Mouse (Mus musculus) liver, adult (tissue): ENCODE data around the gene Prkag1.

Experiments used
- GATA4 ChIP-seq: IDR thresholded peaks from 2 replicates; pipeline ENCODE4 v1.6.1; 2014; ENCODE audit warnings: mild to moderate bottlenecking, low read length; ENCODE audit not compliant: insufficient replicate concordance

Gene Prkag1

GRCm38 (mm10) chr15:98812741-98813424 lies 18.4 kb downstream of the Prkag1 start:
- no peak for TF ChIP-seq GATA4

GRCm38 (mm10) chr15:98809390-98809789 lies 21.9 kb downstream of the Prkag1 start, which contains the start of gene Ddn:
Ddn (minus strand) TSS chr15:98809490.
- no peak for TF ChIP-seq GATA4

- no peak for TF ChIP-seq GATA4
Observed at GRCm38 (mm10) chr15:98808651-98809134, 22.6 kb downstream of the Prkag1 start.

DNA sequence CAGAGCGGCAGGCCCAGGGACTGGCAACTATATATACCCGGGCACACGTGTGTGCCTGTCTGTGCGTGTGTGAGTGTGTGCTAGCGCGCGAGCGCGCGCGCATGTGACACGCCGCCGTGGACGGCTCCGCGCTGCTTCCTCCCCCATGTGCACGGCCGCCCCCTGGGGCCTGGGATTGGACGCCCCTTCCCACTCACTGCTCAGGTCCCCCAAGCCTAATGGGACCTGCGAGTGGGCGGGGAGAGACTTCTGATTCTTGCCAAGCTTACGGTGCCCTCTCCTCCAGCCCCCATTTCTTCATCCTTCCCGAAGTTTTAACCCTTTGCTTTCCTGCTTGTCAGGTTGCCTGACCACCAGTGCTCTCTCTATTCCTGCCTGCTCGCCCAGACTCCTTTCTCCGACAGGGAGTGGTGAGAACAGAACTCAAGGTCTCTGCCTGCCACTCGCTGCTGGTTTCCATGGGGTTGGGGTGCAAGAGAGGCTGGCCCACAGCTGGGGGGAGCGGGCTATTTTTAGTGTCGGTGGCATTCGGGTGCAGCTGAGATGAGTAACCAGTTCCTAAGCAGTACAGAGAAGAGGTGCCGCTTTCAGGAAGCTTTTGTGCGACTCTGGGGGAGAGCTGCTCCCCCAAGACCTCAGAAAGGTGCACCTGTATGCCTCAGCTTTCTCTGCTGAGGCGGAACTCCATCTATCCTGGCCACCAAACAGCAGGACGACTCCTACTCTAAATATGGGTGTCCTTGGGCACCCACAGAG lies 23.2 kb downstream of the Prkag1 start:
- TF ChIP-seq GATA4 = no peak

DNA sequence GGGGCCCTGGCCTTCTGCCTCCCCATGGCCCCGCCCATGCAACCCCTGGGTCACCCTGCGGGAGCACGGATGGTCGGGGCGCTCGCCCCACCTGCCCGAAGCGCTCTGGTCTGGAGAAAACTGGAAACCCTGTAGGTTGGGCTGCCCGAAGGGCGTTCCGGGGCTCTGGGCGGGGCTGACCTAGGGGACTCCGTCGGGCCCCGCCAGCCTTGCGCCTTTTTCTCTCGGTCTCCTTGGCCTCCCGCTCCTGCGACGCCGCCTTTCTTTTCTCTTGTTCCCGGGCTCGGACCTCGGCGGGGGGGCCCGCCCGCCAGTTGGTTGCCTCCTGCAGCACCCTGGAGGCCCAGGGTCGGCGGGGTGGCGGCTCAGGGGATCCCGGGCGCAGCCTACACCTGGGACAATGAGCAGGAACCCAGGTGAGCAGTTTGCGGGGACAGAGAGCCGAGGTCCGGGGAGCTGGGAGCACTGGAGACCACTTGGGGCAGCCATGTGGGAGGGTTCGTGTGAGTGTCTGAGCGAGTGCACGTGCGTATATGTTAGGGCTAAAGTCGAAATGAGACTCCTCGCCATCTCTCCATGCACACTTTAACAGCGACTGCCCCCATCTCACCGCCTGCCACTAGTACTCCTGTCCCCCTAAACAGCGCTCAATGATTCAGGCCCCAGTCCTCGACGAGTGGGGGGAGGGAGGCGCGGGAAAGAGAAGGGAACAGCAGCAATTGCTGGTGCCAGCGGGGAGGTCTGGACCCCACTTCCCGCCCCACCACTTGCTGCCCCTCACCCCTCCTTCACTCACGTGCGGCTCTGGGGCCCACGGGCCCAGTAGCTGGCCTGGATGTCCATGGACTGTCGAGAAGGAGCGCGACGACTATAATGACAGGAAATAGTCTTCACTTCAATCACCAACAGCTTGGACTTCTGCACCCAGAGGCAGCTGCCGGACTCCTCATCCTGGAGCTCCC lies 24.2 kb downstream of the Prkag1 start:
- no peak for TF ChIP-seq GATA4

GRCm38 (mm10) chr15:98806071-98806808 lies 25.1 kb downstream of the Prkag1 start:
- TF ChIP-seq GATA4 = no peak

GRCm38 (mm10) chr15:98805324-98806040 lies 25.8 kb downstream of the Prkag1 start:
- no peak for TF ChIP-seq GATA4

DNA sequence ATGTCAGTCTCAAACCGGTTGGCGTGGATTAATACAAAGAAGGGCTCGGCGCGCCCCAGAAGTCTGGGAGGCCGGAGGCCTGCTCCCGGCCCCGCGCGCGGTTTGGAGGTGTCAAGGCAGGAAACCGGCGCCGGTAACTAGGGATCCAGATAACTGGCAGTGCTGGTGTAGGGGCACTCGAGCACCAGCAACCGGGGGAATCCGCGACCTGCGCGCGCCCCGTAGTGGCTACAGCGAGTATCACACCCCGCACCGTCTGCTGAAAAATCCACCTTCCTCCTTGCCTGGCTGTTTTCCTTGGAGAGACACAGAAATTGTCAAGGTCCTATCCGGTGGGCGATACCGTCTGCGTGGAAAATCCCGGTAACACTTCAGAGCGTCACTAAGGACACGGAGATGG lies 27.3 kb downstream of the Prkag1 start:
- TF ChIP-seq GATA4 = peak; percentile 18; the same call in 1 of the 2 replicates

DNA sequence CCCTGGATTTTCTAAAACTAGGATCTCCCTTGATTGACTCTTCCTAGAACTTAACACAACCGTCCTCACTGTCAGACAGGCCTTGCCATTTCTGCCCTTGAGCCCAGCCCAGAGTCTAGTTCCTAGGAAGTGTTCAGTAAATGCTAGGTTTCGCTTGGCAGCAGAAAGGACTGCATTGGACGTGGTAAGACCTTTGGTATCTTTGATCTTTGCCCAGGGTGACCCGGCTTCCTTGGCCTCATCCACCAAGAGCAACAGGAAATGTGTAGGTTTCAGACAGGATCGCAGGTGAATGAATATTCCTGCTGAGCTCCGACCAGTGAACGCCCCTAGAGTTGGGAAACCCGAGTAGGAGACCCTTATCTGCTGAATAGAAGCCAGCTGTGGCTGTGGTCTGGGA lies 28.4 kb downstream of the Prkag1 start:
- TF ChIP-seq GATA4 = no peak

GRCm38 (mm10) chr15:98799396-98799795 lies 31.9 kb downstream of the Prkag1 start:
- TF ChIP-seq GATA4 = no peak

GRCm38 (mm10) chr15:98798903-98799302 lies 32.4 kb downstream of the Prkag1 start:
- no peak for TF ChIP-seq GATA4

- no peak for TF ChIP-seq GATA4
Observed at GRCm38 (mm10) chr15:98797835-98798492, 33.4 kb downstream of the Prkag1 start.
